Mouse (Mus musculus) monocyte, adult 5-6 weeks (primary cell): ENCODE data around the gene Pmm2. TPM values are rescaled to one million over a fixed set of nuclear protein-coding genes. Genes with fewer than 3 reads are reported as not detected.
A peak's percentile ranks its signal among the peaks of the same experiment; 100 is the strongest.

ENCODE experiments used
- ATAC-seq: fragments of 153-309, 156-312 bp; replicated peaks from 2 replicates; pipeline ENCODE4 v1.8.0; 2017; ENCODE audit warnings: mild to moderate bottlenecking; ENCODE audit not compliant: low TSS enrichment, insufficient number of reproducible peaks, severe bottlenecking, poor library complexity, low FRiP score
- total RNA-seq: library from RNA; stranded (forward); fragments of 200-1000, 200-491, 200-594 nt; gene quantifications from 3 replicates; pipeline ENCODE4 v1.2.3, GENCODE M21; 2017

Pmm2 gene
- total RNA-seq = 54.1 to 79.6 TPM (median 75.7 TPM) in 3 replicates

DNA sequence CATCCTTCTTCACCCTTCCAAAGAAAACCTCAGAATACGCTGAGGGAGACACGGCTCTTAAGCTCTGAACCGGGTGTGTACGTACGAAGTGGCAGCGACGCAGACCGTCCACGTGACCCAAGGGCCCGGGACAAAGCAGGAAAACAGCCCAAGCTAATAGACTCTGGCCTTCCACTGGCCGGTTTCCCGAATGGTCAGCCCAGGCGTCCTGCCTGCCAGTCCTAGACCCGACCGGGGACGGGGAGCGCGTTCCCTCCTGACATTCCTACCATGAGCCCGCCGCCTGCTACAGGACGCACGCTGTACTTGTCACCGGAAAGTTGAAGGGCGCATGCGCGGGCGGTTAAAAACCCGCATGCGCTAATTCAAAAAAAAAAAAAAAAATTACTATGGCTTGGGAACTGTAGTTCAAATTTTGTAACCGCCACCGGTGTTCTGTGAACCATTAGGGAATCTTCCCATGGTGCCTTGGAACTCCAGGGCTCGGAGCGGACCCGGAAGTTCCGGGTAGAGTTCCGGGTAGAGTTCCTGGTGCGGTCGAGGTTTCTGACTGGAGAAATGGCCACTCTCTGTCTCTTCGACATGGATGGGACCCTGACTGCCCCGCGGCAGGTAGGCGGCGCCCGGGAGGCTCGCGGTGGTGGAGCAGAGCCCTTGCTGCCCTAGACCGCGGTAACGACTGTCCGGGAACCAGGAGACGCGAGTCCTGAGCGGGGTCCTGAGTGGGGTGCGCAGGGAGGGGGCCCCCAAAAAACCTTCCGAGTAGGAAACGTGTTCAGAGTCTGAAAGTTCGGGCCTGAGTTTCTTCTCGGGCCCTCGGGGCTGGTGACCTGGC, at the start of gene Pmm2, which contains the start of gene Tmem186:
Gene Pmm2 (plus strand): TSS at position 458 of the 835 bp plus-strand sequence.
Gene Tmem186 (minus strand): TSS at position 496 of the 835 bp plus-strand sequence.
- peak; percentile 69 for ATAC-seq

DNA sequence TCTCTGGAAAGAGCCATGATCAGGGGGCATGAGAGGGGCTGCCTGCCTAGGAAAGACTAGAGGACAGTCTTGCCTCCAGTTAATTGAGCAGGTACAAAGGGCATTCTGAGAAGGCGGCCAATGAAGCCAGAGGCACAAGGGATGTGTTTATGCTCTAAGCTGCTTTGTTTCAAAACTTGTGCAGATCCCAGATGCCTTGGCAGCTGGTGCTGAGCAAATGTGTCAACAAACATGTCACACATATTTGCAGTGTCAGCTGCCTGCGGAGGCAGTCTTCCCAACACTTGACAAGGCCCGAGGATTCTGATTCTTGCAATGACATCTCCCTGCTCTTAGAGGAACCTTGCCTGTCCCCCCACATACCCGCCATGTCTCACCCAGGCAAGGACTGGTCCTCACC, 42.1 kb upstream of the Pmm2 start:
- ATAC-seq = no peak

DNA sequence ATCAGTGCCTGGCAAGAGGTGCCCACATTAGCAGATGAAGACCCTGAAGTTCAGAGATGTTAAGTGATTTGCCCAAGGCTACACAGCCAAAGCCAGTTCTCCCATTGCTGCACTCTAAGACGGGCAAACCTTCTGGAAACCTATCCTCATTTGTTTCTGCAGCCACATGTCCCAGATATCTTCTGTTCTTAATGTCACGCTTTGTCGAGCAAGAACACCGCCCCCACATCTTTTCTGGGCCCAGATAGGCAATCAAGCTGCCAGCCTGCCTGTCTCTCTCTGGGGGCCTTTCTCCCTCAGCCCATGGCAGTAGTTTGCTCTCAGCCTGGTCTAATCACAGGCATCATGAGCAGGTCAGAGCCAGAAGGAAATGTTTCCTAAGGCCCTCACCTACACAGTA, 41.1 kb upstream of the Pmm2 start:
- no peak for ATAC-seq

DNA sequence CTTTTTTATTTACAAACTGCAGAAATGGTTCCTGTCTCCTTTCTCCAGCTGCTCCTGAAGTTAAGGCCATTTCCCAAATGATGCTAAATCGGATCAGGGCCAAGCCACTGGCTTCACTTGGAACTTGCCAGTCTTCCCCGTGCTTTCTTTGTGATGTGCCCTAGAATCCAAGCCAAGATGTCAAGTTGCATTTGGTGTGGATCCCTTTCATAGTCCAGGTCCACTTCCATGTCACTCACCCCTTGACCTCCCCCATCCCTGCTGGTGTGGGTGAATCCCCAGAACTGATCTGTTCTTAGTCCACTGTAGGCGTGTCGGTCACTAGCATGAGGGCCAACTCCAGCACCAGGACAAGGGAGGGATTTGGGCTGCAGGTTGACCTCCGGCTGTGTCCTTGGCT, 40.0 kb upstream of the Pmm2 start:
- ATAC-seq = no peak

DNA sequence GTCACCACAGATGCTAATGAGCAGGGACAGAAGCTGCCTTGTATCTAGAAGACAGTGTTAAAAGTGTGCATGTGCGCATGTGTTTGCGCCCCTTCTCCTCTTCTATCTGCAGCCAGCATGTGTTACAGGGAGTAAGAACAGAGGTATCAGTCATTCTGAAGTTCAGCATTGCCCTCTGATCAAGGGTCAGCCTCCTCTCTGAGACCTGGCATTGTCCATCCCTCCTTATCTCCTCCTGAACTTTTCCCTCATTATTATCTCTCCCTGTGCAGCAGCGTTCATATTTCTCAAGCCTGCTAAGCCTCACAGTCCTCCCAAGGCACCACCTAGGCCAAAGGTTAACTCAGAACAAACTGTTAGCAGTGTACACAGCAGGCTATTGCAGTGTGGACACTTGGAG, 33.7 kb upstream of the Pmm2 start:
- no peak for ATAC-seq

DNA sequence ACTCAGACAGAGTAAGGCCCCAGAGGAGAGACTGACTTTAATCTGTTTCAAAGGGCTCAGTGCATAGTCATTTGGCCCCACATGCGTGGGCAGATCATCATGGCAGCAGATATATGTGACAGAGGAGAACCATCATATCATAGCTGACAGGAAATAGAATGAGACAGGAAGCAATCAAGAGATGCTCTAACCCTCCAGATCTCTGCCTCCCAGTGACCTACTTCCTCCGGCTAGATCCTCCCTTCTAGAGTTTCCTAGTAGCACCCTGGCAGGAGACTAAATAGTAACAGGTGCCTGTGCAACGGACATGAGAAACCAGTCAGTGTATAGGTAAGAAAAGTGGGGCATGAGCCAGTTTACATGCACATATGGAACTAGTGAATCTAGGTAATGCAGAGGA, 27.1 kb upstream of the Pmm2 start:
- no peak for ATAC-seq

DNA sequence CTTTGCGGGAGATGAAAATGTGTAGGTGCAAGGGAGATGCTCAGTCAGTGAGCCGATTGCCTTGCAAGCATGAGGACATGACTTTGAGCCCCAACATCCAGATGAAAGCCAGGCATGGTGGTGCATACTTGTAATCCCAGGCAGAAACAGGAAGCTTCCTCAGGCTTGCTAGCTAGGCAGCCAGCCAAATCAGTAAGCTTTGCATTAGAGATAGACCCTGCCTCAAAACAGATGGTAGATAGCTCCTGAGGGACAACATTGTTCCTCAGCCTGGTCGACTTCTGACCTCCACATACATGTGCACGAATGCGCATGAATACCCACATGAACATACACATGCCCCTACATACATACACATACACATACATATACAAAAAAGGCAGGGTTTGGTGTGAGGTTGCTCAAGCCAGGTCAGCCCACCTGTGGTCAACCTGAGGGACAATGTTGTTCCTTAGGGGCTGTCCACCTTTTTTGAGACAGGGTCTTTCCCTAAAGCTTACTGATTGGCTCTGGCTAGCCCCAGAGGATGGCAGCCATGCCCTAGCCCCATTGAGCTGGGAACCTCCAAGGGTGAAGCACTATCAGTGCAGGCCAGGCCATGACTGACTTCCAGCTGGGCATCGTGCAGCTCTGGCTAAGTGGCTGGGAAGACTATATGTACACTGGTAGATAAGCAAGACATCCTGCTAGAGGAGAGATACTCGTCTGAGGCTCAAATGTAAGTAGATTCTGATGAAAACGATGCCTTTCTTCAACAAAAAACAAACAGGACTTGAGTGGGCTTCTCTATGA, 25.1 kb upstream of the Pmm2 start:
- no peak for ATAC-seq

DNA sequence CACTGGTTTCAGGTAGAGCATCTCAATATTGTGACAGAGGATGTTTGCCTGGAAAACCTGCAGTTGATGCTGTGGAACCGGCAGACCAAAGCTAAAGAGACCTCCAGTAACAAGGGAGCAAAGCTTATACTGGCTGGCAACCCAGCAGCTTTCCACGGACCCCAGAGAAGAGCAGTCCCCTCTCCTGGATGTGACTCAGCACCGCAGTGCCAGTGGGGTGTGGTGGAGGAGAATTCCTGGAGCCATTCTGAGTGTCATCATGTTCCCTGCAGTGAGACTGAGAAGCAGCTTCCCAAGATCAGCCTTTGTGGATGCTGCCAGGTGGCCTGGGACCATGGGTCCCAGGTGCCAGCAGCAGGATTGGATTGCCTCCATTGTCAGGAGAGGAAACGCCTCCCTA, 24.4 kb upstream of the Pmm2 start:
- ATAC-seq = no peak

DNA sequence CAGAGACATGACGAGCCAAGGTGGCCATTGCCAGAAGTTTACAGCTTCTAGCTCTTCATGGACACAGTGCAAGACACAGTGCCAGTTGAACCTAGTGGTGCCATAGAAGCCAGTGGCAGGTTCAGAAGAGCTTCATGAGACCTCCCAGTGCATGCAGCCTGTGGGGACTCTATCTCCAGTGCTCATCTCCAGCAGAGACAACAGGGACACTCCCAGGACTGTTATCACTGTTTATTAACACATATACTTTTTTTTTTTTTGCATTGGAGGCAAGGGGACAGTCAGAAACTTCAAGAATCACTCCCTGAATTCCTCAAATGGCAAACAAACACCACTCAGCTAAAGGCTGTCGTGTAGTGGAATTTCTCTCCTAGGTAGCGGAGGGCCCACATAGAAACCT, 24.0 kb upstream of the Pmm2 start:
- no peak for ATAC-seq

DNA sequence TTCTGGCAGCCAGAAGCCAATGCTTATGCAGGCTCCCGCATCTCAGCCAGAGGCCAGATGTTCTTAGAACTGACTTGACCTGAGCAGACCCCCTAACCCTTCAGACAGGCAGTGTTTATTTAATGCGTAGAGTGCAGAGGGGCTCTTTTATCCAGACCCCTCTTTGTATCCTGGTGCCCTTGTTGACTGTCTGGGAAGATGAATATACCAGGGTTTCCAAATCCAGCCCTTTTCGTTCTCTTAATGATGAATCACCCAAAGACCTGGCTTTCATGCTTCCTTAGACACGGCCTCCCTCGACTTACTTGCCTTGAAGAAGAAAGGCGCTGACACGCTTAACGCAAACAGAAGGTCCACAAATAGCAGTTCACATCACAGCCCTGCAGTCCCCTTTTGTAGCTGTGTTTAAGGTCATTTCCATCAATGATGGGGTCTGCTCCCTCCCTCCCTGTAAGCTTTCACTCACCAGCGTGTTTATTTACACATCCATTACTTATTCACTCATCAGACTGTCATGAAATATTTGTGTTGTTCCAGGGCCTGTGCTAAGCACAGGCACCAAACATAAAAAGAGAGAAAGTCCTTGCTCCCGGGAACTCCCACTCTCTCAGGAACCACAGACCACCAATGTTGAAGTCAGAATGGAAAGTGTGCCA, 17.7 kb upstream of the Pmm2 start:
- no peak for ATAC-seq

DNA sequence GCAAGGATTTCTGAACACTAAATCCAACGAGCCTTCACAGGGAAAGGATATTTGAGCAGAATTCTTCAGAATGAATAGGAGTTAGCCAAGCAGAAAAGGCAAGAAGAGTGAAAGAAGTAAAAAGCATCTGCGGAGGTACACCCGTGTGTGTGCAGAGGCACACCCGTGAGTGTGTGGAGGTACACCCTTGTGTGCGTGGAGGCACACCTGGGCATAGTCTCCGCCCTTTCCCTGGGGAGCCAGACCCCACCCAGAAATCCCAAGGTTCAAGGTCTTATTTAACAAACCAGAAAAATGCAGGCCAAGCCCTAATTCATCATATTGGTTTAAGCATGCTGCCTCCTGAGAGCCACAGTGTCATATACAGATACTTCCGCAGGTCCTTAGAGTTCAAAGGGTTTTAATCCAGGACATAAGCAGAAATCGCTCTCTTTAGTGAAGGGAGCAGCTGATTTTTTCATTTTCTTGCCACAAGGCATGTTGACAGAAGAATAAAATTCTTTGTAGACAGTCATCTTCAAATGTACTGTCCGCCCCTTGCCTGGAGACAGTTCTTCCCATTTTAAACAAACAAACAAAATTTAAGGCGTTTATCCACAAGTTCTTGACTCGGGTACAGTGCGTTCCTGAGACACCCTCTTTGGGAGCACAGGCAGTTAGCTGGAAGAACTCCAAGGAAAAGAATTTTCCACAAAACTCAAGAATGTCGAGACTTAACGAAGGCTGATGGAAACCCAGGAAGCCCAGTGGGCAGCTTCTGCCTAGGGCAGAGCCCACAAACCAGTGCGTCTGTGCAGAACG, 17.0 kb upstream of the Pmm2 start:
- ATAC-seq = no peak

DNA sequence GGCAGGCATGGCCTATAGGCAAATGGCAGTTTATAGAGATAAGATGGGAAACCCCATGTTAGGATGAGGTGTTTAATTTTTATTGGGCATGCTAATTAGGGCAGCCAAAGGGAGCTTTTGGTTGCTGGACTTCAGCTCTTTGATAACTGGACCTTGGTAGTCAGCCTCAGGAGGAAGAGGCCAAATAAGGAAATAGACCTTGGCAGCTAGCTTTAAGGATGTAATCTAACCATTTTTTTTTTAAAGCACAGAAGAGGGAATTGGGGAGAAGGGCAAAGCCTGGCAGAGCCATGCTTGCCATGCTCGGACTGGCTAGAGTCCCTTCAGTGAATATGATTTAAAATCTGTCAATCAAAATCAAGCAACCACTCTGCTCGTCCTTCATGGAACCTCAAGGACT, 7.1 kb upstream of the Pmm2 start:
- no peak for ATAC-seq

DNA sequence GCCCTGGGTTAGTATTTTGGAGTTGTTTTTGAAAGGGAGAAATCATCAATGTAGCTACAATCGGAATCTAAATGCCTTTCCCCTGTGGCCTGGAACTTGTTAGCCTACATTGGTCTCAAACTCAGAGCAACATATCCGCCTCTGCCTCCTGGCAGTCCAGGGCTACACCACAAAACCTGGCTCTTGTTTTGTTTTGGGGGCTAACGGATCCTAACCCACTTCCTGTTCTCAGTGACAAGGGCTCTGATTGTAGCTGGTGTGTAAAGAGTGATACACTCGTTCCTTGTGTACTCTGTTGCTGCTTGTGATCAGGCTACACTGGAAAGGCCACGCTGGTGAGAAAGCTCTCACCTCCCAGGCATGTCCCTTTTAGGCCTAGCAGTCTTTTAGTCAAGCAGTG, 6.0 kb upstream of the Pmm2 start:
- ATAC-seq = no peak

DNA sequence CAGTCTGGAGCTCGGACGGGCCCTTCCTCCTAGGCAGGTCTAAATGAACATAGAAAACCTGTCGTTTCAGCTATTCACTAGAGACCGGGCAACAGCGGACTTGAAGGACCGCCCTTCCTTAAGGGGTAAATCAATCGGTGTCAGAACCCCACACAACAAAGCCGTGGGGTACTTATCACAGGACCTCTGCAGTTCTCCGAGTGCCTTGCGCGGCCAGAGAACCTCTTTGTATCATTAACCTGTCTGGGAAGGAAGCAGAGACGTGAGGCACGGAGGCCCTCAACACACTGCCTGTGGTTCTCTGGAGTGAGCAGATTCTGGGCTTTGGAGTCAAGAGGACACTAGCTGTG, 632 bp upstream of the Pmm2 start:
- ATAC-seq = peak; percentile 32; the same call in 1 of the 2 replicates

DNA sequence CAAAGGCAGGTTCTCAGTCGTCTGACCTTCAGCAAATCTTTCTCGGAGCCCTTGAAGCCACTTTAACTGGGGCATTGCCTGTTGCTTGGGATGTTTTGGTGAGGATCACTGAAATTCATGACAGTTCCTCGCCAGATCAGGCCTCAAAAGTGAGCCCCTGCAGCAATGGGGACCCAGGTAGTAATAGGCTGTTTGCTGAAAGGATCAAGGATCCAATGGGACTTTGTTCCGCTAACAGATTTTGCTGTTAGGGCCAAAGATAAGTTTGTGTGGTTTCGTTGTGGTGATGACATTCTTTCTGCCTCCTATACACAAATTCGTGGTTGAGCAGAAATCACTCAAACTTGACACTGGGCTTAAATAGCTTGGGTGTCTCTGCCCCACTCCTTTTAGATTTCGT, 657 bp downstream of the Pmm2 start:
- no peak for ATAC-seq

DNA sequence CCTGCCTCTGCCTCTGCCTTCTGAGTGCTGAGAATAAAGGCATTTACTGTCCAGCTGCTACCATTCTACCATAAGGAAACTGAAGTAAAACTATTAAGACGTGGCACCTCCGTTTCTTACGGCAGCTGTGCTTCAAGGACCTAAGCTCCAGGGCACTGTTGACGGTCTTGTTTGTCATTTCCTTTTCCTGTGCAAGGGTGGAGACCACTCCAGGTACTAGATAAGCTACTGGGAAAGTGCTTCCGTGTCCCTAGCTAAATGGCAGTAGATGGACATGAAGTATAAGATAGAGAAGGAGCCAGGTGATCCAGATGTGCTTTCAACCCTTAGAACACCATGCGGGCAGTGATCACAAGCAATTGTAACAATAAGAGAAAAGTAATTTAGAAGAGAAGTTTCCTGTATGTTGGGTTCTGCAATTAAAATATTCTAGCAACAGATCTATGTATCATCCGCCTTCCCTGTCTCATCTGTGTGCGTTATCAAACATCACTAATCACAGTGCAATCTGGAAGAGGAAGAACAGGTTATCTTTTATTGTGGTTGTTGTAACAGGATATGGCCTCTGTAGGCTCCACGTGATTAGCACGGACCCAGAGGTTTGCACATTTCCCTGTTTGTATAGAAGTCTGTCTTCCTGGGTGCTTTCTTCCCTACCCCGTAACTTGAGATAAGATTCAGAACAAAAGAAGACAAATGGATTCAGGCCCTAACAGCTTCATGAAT, 2.2 kb downstream of the Pmm2 start:
- no peak for ATAC-seq

DNA sequence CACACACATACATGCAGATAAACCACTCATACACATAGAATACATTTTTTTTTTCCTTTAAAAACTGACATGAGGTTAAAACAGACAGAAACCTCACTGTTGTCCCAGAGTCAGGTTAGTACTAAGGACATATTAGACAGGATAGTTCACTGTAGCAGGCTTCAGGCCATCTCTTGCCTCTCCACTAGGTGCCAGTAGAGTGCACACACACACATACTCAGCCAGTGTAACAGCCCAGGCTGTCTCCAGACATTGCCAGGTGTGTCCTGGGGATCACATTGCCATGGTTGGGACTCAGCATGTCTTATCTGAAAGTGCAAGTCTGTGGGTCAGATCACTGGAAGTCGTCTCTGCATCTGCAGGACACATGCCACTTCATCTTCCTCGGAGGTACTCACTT, 6.4 kb downstream of the Pmm2 start:
- peak; percentile 82 for ATAC-seq

DNA sequence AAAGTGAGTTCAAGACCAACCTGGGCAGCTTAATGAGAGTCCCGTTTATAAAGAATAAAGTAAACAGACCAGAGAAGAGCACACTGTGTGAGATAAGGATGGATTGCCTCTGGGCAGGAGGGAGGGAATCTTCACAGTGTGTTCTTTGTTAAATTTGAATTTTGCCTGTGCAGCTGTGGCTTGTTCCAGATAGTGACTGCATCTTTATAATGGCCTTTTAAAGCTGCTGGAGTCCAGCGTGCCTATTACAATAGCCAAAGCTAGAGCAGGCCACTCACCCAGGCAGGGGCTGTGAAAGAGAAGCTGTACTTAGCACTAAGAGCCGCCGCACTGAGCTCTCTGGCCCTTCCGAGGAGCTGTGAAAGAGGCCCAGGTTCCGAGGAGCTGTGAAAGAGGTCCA, 8.1 kb downstream of the Pmm2 start:
- ATAC-seq = no peak
